Mouse (Mus musculus): ENCODE results near the gene Strn. TPM values are rescaled to one million over a fixed set of nuclear protein-coding genes. Genes with fewer than 3 reads are reported as not detected.

The Strn gene
- polyA plus RNA-seq, 1 experiment from 2014 or later: 4.3 TPM

GRCm38 (mm10) chr17:78726746-78727449 is 10.1 kb downstream of the Strn start:
- Histone ChIP-seq H3K27me3 (replicated peaks; ENCODE audit: control insufficient read depth, insufficient read depth, low read length) (no peaks in the 10 kb centered on the region), H3K36me3 (ENCODE audit: control insufficient read depth, insufficient read depth, low read length) (no peaks in the 10 kb centered on the region), H3K27ac (ENCODE audit: low read depth, low read length) (no peak overlapping the region), H3K4me2 (ENCODE audit: low read length) (no peak overlapping the region), H3K9ac (ENCODE audit: low read depth, low read length) (no peak overlapping the region), H3K9me3 (ENCODE audit: control insufficient read depth, low read length) (no peaks in the 10 kb centered on the region), H3K4me3 (ENCODE audit: low read length) (no peak overlapping the region), H3K4me1 (ENCODE audit: control insufficient read depth, insufficient read depth, low read depth, low read length) (no peaks in the 10 kb centered on the region)
- peak; percentile 30; the same call in 1 of the 2 replicates for ATAC-seq
- WGBS: 73% methylated on average over 14 of the region's 14 CpGs

- Histone ChIP-seq H3K4me2 (ENCODE audit: low read length) (no peak overlapping the region), H3K9ac (ENCODE audit: low read depth, low read length) (no peak overlapping the region), H3K27me3 (replicated peaks; ENCODE audit: control insufficient read depth, insufficient read depth, low read length) (no peaks in the 10 kb centered on the region), H3K4me3 (ENCODE audit: low read length) (no peak overlapping the region), H3K36me3 (ENCODE audit: control insufficient read depth, insufficient read depth, low read length) (no peaks in the 10 kb centered on the region), H3K27ac (ENCODE audit: low read depth, low read length) (no peak overlapping the region), H3K4me1 (ENCODE audit: control insufficient read depth, insufficient read depth, low read depth, low read length) (no peaks in the 10 kb centered on the region), H3K9me3 (ENCODE audit: control insufficient read depth, low read length) (no peaks in the 10 kb centered on the region)
- WGBS: 80% methylated on average over 6 of the region's 6 CpGs
- ATAC-seq: no peak
Observed at GRCm38 (mm10) chr17:78724461-78725055, 12.4 kb downstream of the Strn start.

GRCm38 (mm10) chr17:78721690-78722089 is 15.3 kb downstream of the Strn start:
- H3K4me2 ChIP-seq (ENCODE audit: low read length): no peak overlapping the region
- no peak overlapping the region for H3K27ac ChIP-seq (ENCODE audit: low read depth, low read length)
- WGBS: 97% methylated on average over 7 of the region's 7 CpGs

GRCm38 (mm10) chr17:78719086-78719485 is 17.9 kb downstream of the Strn start:
- Histone ChIP-seq H3K27me3 (replicated peaks; ENCODE audit: control insufficient read depth, insufficient read depth, low read length) (no peaks in the 10 kb centered on the region), H3K9me3 (ENCODE audit: control insufficient read depth, low read length) (no peaks in the 10 kb centered on the region), H3K4me2 (ENCODE audit: low read length) (no peak overlapping the region), H3K4me3 (ENCODE audit: low read length) (no peak overlapping the region), H3K9ac (ENCODE audit: low read depth, low read length) (no peak overlapping the region), H3K27ac (ENCODE audit: low read depth, low read length) (no peak overlapping the region), H3K36me3 (ENCODE audit: control insufficient read depth, insufficient read depth, low read length) (peaks cover 4% of the 10 kb centered on the region; the same call in 1 of the 2 replicates), H3K4me1 (ENCODE audit: control insufficient read depth, insufficient read depth, low read depth, low read length) (no peaks in the 10 kb centered on the region)
- ATAC-seq: no peak
- WGBS: 95% methylated on average over 13 of the region's 13 CpGs

More at GRCm38 (mm10) chr17:78721690-78722089, 15.3 kb downstream of the Strn start:
- H3K4me3 ChIP-seq (ENCODE audit: low read length): no peak overlapping the region
- no peak overlapping the region for H3K9ac ChIP-seq (ENCODE audit: low read depth, low read length)
- H3K4me1 ChIP-seq (ENCODE audit: control insufficient read depth, insufficient read depth, low read depth, low read length): no peaks in the 10 kb centered on the region
- no peaks in the 10 kb centered on the region for H3K27me3 ChIP-seq (replicated peaks; ENCODE audit: control insufficient read depth, insufficient read depth, low read length)
- no peaks in the 10 kb centered on the region for H3K9me3 ChIP-seq (ENCODE audit: control insufficient read depth, low read length)
- ATAC-seq: no peak
- peaks cover 4% of the 10 kb centered on the region; the same call in 1 of the 2 replicates for H3K36me3 ChIP-seq (ENCODE audit: control insufficient read depth, insufficient read depth, low read length)

- WGBS: 72% methylated on average over 2 of the region's 2 CpGs
- H3K27ac ChIP-seq (ENCODE audit: low read depth, low read length): no peak overlapping the region
- H3K27me3 ChIP-seq (replicated peaks; ENCODE audit: control insufficient read depth, insufficient read depth, low read length): no peaks in the 10 kb centered on the region
- no peak overlapping the region for H3K4me3 ChIP-seq (ENCODE audit: low read length)
- H3K9me3 ChIP-seq (ENCODE audit: control insufficient read depth, low read length): no peaks in the 10 kb centered on the region
- H3K4me1 ChIP-seq (ENCODE audit: control insufficient read depth, insufficient read depth, low read depth, low read length): no peaks in the 10 kb centered on the region
- no peak overlapping the region for H3K9ac ChIP-seq (ENCODE audit: low read depth, low read length)
- H3K4me2 ChIP-seq (ENCODE audit: low read length): no peak overlapping the region
- H3K36me3 ChIP-seq (ENCODE audit: control insufficient read depth, insufficient read depth, low read length): no peaks in the 10 kb centered on the region
- ATAC-seq: no peak
Observed at GRCm38 (mm10) chr17:78710258-78710657, 26.7 kb downstream of the Strn start.

- Histone ChIP-seq H3K4me3 (ENCODE audit: low read length) (no peak overlapping the region), H3K4me1 (ENCODE audit: control insufficient read depth, insufficient read depth, low read depth, low read length) (no peaks in the 10 kb centered on the region), H3K36me3 (ENCODE audit: control insufficient read depth, insufficient read depth, low read length) (no peaks in the 10 kb centered on the region), H3K27ac (ENCODE audit: low read depth, low read length) (no peak overlapping the region), H3K9me3 (ENCODE audit: control insufficient read depth, low read length) (no peaks in the 10 kb centered on the region), H3K27me3 (replicated peaks; ENCODE audit: control insufficient read depth, insufficient read depth, low read length) (no peaks in the 10 kb centered on the region), H3K4me2 (ENCODE audit: low read length) (no peak overlapping the region), H3K9ac (ENCODE audit: low read depth, low read length) (no peak overlapping the region)
- WGBS: 85% methylated on average over 7 of the region's 7 CpGs
- no peak for ATAC-seq
Observed at GRCm38 (mm10) chr17:78708422-78708821, 28.6 kb downstream of the Strn start.

- no peak for ATAC-seq
- Histone ChIP-seq H3K9ac (ENCODE audit: low read depth, low read length) (no peak overlapping the region), H3K4me3 (ENCODE audit: low read length) (no peak overlapping the region), H3K36me3 (ENCODE audit: control insufficient read depth, insufficient read depth, low read length) (0 out of 2 replicates have a peak, but pooled peaks cover 3% of the 10 kb centered on the region), H3K27ac (ENCODE audit: low read depth, low read length) (no peak overlapping the region), H3K4me2 (ENCODE audit: low read length) (no peak overlapping the region), H3K4me1 (ENCODE audit: control insufficient read depth, insufficient read depth, low read depth, low read length) (no peaks in the 10 kb centered on the region), H3K9me3 (ENCODE audit: control insufficient read depth, low read length) (no peaks in the 10 kb centered on the region), H3K27me3 (replicated peaks; ENCODE audit: control insufficient read depth, insufficient read depth, low read length) (no peaks in the 10 kb centered on the region)
- whole genome bisulfite sequencing: 93% methylated on average over 7 of the region's 7 CpGs
Observed at GRCm38 (mm10) chr17:78702988-78703387, 34.0 kb downstream of the Strn start.

GRCm38 (mm10) chr17:78698965-78699364 is 38.0 kb downstream of the Strn start:
- WGBS: 100% methylated on average over 1 of the region's 1 CpGs

GRCm38 (mm10) chr17:78697462-78697861 is 39.5 kb downstream of the Strn start:
- 0 out of 2 replicates have a peak, but pooled peaks cover 3% of the 10 kb centered on the region for H3K36me3 ChIP-seq (ENCODE audit: control insufficient read depth, insufficient read depth, low read length)
- no peaks in the 10 kb centered on the region for H3K27me3 ChIP-seq (replicated peaks; ENCODE audit: control insufficient read depth, insufficient read depth, low read length)
- no peak for ATAC-seq
- H3K4me2 ChIP-seq (ENCODE audit: low read length): no peak overlapping the region
- H3K4me1 ChIP-seq (ENCODE audit: control insufficient read depth, insufficient read depth, low read depth, low read length): no peaks in the 10 kb centered on the region
- H3K9ac ChIP-seq (ENCODE audit: low read depth, low read length): no peak overlapping the region
- no peak overlapping the region for H3K27ac ChIP-seq (ENCODE audit: low read depth, low read length)
- no peaks in the 10 kb centered on the region for H3K9me3 ChIP-seq (ENCODE audit: control insufficient read depth, low read length)
- 91% methylated on average over 4 of the region's 4 CpGs for WGBS
- H3K4me3 ChIP-seq (ENCODE audit: low read length): no peak overlapping the region

More at GRCm38 (mm10) chr17:78698965-78699364, 38.0 kb downstream of the Strn start:
- Histone ChIP-seq H3K4me2 (ENCODE audit: low read length) (no peak overlapping the region), H3K4me1 (ENCODE audit: control insufficient read depth, insufficient read depth, low read depth, low read length) (no peaks in the 10 kb centered on the region), H3K27me3 (replicated peaks; ENCODE audit: control insufficient read depth, insufficient read depth, low read length) (no peaks in the 10 kb centered on the region), H3K4me3 (ENCODE audit: low read length) (no peak overlapping the region), H3K27ac (ENCODE audit: low read depth, low read length) (no peak overlapping the region), H3K9me3 (ENCODE audit: control insufficient read depth, low read length) (no peaks in the 10 kb centered on the region), H3K36me3 (ENCODE audit: control insufficient read depth, insufficient read depth, low read length) (0 out of 2 replicates have a peak, but pooled peaks cover 3% of the 10 kb centered on the region), H3K9ac (ENCODE audit: low read depth, low read length) (no peak overlapping the region)
- ATAC-seq: no peak
